Mouse (Mus musculus): ENCODE measurements around the gene Yaf2. TPM values are rescaled to one million over a fixed set of nuclear protein-coding genes. Genes with fewer than 3 reads are reported as not detected.
"Not testable (repeated sequence)": the region's sequence is repeated elsewhere in the genome, so short reads cannot be mapped to it uniquely, and the experiment has no call there.

Yaf2 gene
- polyA plus RNA-seq, 1 experiment from 2014 or later: 38.9 TPM

DNA sequence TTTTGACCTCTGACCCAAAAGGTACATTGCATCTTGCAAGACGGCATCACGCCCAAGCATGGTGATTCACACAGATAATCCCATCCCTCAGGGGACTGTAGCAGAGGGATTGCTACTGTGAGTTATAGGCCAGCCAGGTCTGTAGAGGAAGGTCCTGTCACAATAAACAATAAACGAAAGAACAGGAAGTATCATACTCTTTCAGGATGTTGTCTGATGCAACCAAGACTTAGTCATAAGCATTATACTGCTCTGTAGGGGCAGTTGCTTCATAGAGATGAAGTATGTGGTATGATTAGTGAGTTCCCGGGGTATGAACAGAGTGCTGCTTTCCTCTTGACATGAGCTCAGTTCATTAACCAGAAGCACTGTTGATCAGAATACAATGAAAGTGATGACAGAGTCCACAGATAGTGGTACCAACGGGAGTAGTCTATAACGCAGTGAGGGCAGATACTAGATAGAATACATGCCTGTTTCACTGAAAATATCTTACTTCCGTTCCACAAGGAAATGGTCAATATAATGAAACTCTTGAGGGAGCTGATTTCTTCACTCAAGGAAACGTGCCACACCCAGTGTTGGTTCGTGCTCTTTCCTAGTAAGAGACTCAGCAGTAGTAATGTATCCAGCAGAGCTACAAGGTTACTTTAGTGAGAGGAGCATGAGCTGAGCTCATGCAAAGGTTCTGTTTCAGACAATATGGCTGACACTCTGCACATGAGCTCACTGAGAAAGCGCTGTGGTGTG, 4.1 kb upstream of the Yaf2 start:
- ATAC-seq (ENCODE audit: insufficient read depth, low FRiP score): no peak
- Histone ChIP-seq H3K4me3 (replicated peaks; ENCODE audit: low read length) (no peak overlapping the region), H3K9ac (ENCODE audit: low read length) (no peak overlapping the region), H3K4me2 (ENCODE audit: low read depth, low read length) (no peak overlapping the region), H3K9me3 (replicated peaks; ENCODE audit: control insufficient read depth, low read length) (no peaks in the 10 kb centered on the region), H3K27ac (ENCODE audit: low read length) (no peak overlapping the region), H3K27me3 (ENCODE audit: control insufficient read depth, insufficient read depth, low read length) (no peaks in the 10 kb centered on the region), H3K36me3 (ENCODE audit: control insufficient read depth, insufficient read depth, low read length) (no peaks in the 10 kb centered on the region), H3K4me1 (ENCODE audit: control insufficient read depth, insufficient read depth, low read length) (no peaks in the 10 kb centered on the region)
- 81% methylated on average over 10 of the region's 10 CpGs for WGBS

DNA sequence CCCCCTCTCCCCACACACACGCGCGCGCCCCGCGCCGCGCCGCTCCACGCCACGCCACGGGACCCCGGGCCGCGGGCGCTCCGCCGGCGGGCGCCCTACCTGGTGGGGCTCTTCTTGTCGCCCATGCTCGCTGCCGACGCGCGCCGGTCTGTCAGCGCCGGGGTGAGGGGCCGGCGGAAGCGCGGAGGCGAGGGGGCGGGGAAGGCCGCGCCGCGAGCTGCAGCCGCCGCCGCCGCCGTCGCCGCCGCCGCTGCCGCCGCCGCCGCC, 144 bp downstream of the Yaf2 start:
- H3K36me3 ChIP-seq (ENCODE audit: control insufficient read depth, insufficient read depth, low read length): no peaks in the 10 kb centered on the region
- no peaks in the 10 kb centered on the region for H3K4me1 ChIP-seq (ENCODE audit: control insufficient read depth, insufficient read depth, low read length)
- WGBS: 1% methylated on average over 45 of the region's 52 CpGs
- no peaks in the 10 kb centered on the region for H3K9me3 ChIP-seq (replicated peaks; ENCODE audit: control insufficient read depth, low read length)
- H3K27ac ChIP-seq (ENCODE audit: low read length): peak overlapping the region; percentile 92
- peak overlapping the region; percentile 95 for H3K9ac ChIP-seq (ENCODE audit: low read length)
- ATAC-seq (ENCODE audit: insufficient read depth, low FRiP score): no peak
- H3K4me2 ChIP-seq (ENCODE audit: low read depth, low read length): peak overlapping the region; percentile 93
- peak overlapping the region; percentile 90 for H3K4me3 ChIP-seq (replicated peaks; ENCODE audit: low read length)
- H3K27me3 ChIP-seq (ENCODE audit: control insufficient read depth, insufficient read depth, low read length): no peaks in the 10 kb centered on the region

- H3K4me2 ChIP-seq (ENCODE audit: low read depth, low read length): peak overlapping the region; percentile 93
- H3K4me1 ChIP-seq (ENCODE audit: control insufficient read depth, insufficient read depth, low read length): no peaks in the 10 kb centered on the region
- no peaks in the 10 kb centered on the region for H3K36me3 ChIP-seq (ENCODE audit: control insufficient read depth, insufficient read depth, low read length)
- under 1% methylated on average over 99 of the region's 110 CpGs for WGBS
- H3K9ac ChIP-seq (ENCODE audit: low read length): peak overlapping the region; percentile 95
- H3K4me3 ChIP-seq (replicated peaks; ENCODE audit: low read length): peak overlapping the region; percentile 90
- peak; percentile 58 for ATAC-seq (ENCODE audit: insufficient read depth, low FRiP score)
- H3K27ac ChIP-seq (ENCODE audit: low read length): peak overlapping the region; percentile 92
- no peaks in the 10 kb centered on the region for H3K9me3 ChIP-seq (replicated peaks; ENCODE audit: control insufficient read depth, low read length)
- H3K27me3 ChIP-seq (ENCODE audit: control insufficient read depth, insufficient read depth, low read length): no peaks in the 10 kb centered on the region
Measured at GRCm38 (mm10) chr15:93335821-93336657, 696 bp downstream of the Yaf2 start.

DNA sequence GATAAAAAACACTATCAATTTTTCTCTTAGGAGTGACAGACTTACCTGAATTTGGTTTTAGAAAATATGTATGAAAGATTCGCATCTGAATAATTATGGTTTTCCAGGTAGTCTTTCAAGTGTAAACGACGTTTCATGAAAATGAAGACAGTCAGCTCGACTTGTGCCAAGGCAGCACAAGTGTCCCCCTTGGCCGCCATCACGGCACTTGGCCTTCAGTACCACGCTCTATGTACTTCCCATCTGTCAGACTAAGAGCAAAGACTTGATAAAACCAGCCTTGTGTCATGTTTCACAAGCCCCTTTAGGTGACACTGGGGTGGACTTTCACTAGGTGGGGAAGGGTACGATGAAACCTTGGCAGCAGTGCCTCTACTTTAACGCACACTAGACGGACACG, 5.5 kb downstream of the Yaf2 start:
- H3K4me2 ChIP-seq (ENCODE audit: low read depth, low read length): no peak overlapping the region
- H3K4me3 ChIP-seq (replicated peaks; ENCODE audit: low read length): no peak overlapping the region
- ATAC-seq (ENCODE audit: insufficient read depth, low FRiP score): no peak
- H3K4me1 ChIP-seq (ENCODE audit: control insufficient read depth, insufficient read depth, low read length): peaks cover 6% of the 10 kb centered on the region; the same call in 1 of the 2 replicates
- no peaks in the 10 kb centered on the region for H3K27me3 ChIP-seq (ENCODE audit: control insufficient read depth, insufficient read depth, low read length)
- 92% methylated on average over 11 of the region's 11 CpGs for WGBS
- no peaks in the 10 kb centered on the region for H3K9me3 ChIP-seq (replicated peaks; ENCODE audit: control insufficient read depth, low read length)
- no peak overlapping the region for H3K27ac ChIP-seq (ENCODE audit: low read length)
- H3K36me3 ChIP-seq (ENCODE audit: control insufficient read depth, insufficient read depth, low read length): no peaks in the 10 kb centered on the region
- no peak overlapping the region for H3K9ac ChIP-seq (ENCODE audit: low read length)

DNA sequence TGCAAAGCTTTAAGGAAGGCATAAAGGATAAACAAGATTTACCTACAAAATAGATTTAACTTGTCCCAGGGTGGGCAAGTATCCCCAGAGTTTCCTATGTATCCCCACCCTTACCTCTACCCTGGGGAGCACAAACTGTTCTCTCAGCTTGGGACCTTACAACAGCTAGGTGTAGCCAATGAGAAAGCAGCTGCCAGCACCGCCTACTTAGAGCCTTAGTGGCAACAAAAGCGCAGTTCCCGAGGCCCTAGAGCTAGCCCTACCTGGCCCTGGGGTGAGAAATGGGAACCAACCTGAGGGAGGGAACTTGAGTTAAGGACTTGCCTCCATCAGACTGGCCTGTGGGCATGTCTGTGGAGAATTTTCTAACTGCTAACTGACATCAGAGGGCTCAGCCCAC, 9.5 kb downstream of the Yaf2 start:
- ATAC-seq (ENCODE audit: insufficient read depth, low FRiP score): no peak
- Histone ChIP-seq H3K36me3 (ENCODE audit: control insufficient read depth, insufficient read depth, low read length) (no peaks in the 10 kb centered on the region), H3K9ac (ENCODE audit: low read length) (no peak overlapping the region), H3K9me3 (replicated peaks; ENCODE audit: control insufficient read depth, low read length) (no peaks in the 10 kb centered on the region), H3K27me3 (ENCODE audit: control insufficient read depth, insufficient read depth, low read length) (no peaks in the 10 kb centered on the region), H3K4me2 (ENCODE audit: low read depth, low read length) (no peak overlapping the region), H3K4me3 (replicated peaks; ENCODE audit: low read length) (no peak overlapping the region), H3K27ac (ENCODE audit: low read length) (no peak overlapping the region), H3K4me1 (ENCODE audit: control insufficient read depth, insufficient read depth, low read length) (peaks cover 19% of the 10 kb centered on the region)
- 73% methylated on average over 3 of the region's 3 CpGs for WGBS

DNA sequence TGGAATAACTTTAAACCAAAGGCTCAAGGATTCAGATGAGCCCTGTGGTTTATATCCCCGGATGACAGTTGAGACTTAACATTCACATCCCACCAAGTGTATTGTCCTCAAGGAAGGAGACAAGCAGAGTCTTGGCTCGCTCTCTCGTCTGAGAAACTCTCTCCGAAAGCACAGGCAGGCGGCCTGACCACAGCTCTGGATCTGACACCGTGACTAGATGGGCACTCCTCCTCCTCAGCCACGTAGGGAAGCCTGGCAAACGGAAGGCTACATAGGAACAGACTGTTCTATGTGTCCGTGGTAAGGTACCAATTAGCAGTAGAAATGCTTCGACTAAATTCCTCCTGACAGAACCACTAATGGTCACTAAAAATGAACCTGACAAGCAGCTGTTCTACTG, 10.1 kb downstream of the Yaf2 start:
- Histone ChIP-seq H3K27me3 (ENCODE audit: control insufficient read depth, insufficient read depth, low read length) (no peaks in the 10 kb centered on the region), H3K4me3 (replicated peaks; ENCODE audit: low read length) (no peak overlapping the region), H3K9me3 (replicated peaks; ENCODE audit: control insufficient read depth, low read length) (no peaks in the 10 kb centered on the region), H3K9ac (ENCODE audit: low read length) (no peak overlapping the region), H3K4me1 (ENCODE audit: control insufficient read depth, insufficient read depth, low read length) (peaks cover 19% of the 10 kb centered on the region), H3K27ac (ENCODE audit: low read length) (no peak overlapping the region), H3K4me2 (ENCODE audit: low read depth, low read length) (no peak overlapping the region), H3K36me3 (ENCODE audit: control insufficient read depth, insufficient read depth, low read length) (no peaks in the 10 kb centered on the region)
- WGBS: 54% methylated on average over 10 of the region's 10 CpGs
- no peak for ATAC-seq (ENCODE audit: insufficient read depth, low FRiP score)

DNA sequence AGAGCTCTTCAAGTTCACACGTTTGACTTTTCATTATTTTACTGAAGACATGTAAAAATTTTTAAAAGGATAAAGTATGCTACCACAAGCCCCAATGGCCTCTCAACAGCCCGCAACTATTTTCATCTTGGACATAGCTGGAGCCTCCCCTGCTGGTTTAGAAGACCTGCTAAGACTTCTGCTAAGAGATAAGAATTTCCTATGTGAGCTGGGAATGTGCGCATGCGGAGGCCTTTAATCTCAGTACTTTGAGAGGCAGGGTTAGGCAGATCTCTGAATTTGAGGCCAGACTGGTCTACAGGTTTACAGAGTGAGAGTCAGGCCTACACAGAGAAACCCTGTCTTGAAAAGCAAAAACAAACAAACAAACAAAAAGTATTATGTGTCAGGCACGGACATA, 11.4 kb downstream of the Yaf2 start:
- Histone ChIP-seq H3K36me3 (ENCODE audit: control insufficient read depth, insufficient read depth, low read length) (no peaks in the 10 kb centered on the region), H3K9me3 (replicated peaks; ENCODE audit: control insufficient read depth, low read length) (no peaks in the 10 kb centered on the region), H3K27me3 (ENCODE audit: control insufficient read depth, insufficient read depth, low read length) (no peaks in the 10 kb centered on the region), H3K4me3 (replicated peaks; ENCODE audit: low read length) (no peak overlapping the region), H3K4me1 (ENCODE audit: control insufficient read depth, insufficient read depth, low read length) (peaks cover 19% of the 10 kb centered on the region), H3K27ac (ENCODE audit: low read length) (no peak overlapping the region), H3K9ac (ENCODE audit: low read length) (no peak overlapping the region), H3K4me2 (ENCODE audit: low read depth, low read length) (no peak overlapping the region)
- no peak for ATAC-seq (ENCODE audit: insufficient read depth, low FRiP score)
- 64% methylated on average over 5 of the region's 5 CpGs for WGBS

DNA sequence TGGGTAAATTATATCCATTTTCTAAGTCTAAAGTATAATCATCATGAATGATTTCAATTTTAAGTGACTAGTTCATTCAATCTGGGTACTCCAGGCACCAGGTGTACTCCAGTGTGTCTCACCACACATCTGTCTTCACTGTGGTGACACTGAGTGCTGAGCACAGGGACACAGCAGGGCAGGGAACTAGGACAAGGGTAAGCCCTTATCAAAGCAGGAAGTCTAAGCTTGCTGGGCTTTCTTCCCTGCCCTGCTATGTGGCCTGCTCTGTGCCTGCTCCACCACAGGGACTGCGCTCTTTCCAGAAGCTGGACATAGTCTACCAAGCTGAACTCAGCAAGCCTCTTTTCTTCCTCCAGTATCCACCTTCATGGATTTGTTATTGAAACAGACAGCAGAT, 18.0 kb downstream of the Yaf2 start:
- no peak overlapping the region for H3K9ac ChIP-seq (ENCODE audit: low read length)
- no peaks in the 10 kb centered on the region for H3K36me3 ChIP-seq (ENCODE audit: control insufficient read depth, insufficient read depth, low read length)
- no peak overlapping the region for H3K4me2 ChIP-seq (ENCODE audit: low read depth, low read length)
- peaks cover 2% of the 10 kb centered on the region for H3K4me1 ChIP-seq (ENCODE audit: control insufficient read depth, insufficient read depth, low read length)
- 0 out of 2 replicates have a peak overlapping the region, but pooled peaks have one; percentile 26 for H3K27ac ChIP-seq (ENCODE audit: low read length)
- WGBS: 86% methylated on average over 1 of the region's 1 CpGs
- peak; percentile 86; the same call in 1 of the 2 replicates for ATAC-seq (ENCODE audit: insufficient read depth, low FRiP score)
- H3K27me3 ChIP-seq (ENCODE audit: control insufficient read depth, insufficient read depth, low read length): no peaks in the 10 kb centered on the region
- H3K9me3 ChIP-seq (replicated peaks; ENCODE audit: control insufficient read depth, low read length): no peaks in the 10 kb centered on the region
- H3K4me3 ChIP-seq (replicated peaks; ENCODE audit: low read length): no peak overlapping the region

DNA sequence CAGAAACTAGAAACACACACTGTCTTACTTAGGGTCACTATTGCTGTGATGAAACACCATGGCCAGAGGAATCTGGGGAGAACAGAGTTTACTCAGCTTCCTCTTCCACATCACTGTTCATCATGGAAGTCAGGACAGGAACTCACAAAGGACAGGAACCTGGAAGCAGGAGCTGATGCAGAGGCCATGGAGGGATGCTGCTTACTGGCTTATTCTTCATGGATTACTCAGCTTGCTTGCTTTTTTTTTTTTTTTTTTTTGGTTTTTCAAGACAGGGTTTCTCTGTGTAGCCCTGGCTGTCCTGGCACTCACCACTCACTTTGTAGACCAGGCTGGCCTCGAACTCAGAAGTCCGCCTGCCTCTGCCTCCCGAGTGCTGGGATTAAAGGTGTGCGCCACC, 26.4 kb downstream of the Yaf2 start:
- ATAC-seq (ENCODE audit: insufficient read depth, low FRiP score); H3K9ac ChIP-seq (ENCODE audit: low read length); H3K36me3 ChIP-seq (ENCODE audit: control insufficient read depth, insufficient read depth, low read length); H3K27ac ChIP-seq (ENCODE audit: low read length); H3K9me3 ChIP-seq (replicated peaks; ENCODE audit: control insufficient read depth, low read length); H3K27me3 ChIP-seq (ENCODE audit: control insufficient read depth, insufficient read depth, low read length); H3K4me2 ChIP-seq (ENCODE audit: low read depth, low read length); H3K4me3 ChIP-seq (replicated peaks; ENCODE audit: low read length); H3K4me1 ChIP-seq (ENCODE audit: control insufficient read depth, insufficient read depth, low read length): not testable (repeated sequence)
- 97% methylated on average over 4 of the region's 4 CpGs for WGBS

Measured in stomach, embryonic 16.5 days (tissue).